Mouse (Mus musculus) myocyte (in vitro differentiated cells): ENCODE results near the gene Gxylt2. TPM values are rescaled to one million over a fixed set of nuclear protein-coding genes. Genes with fewer than 3 reads are reported as not detected.

ENCODE experiments used
- H3K27me3 ChIP-seq: one replicate; pipeline ENCODE4 v1.6.1; 2011; ENCODE audit not compliant: control insufficient read depth, insufficient read depth, insufficient read length
- H3K36me3 ChIP-seq: one replicate; pipeline ENCODE4 v1.6.1; 2011; ENCODE audit not compliant: control insufficient read depth, insufficient read depth
- H3K4me2 ChIP-seq: one replicate; pipeline ENCODE4 v1.6.1; 2011; ENCODE audit warnings: low read depth, control low read depth
- H3K4me3 ChIP-seq: one replicate; pipeline ENCODE4 v1.5.1; 2011; ENCODE audit warnings: mild to moderate bottlenecking, control low read depth, moderate library complexity
- H3K79me2 ChIP-seq: one replicate; pipeline ENCODE4 v1.6.1; 2011; ENCODE audit not compliant: control insufficient read depth, insufficient read depth
- H3ac ChIP-seq: one replicate; pipeline ENCODE4 v1.6.1; 2011; ENCODE audit not compliant: control insufficient read depth, insufficient read length
- CEBPB ChIP-seq: IDR thresholded peaks from 2 replicates; pipeline ENCODE4 v1.6.1; 2011; ENCODE audit warnings: mild to moderate bottlenecking, moderate library complexity; ENCODE audit not compliant: poor library complexity, insufficient read depth, severe bottlenecking
- E2F4 ChIP-seq: IDR thresholded peaks from one replicate; pipeline ENCODE4 v1.6.1; 2011; ENCODE audit warnings: mild to moderate bottlenecking, control low read depth, moderate library complexity; ENCODE audit not compliant: insufficient read depth
- MAX ChIP-seq: IDR thresholded peaks from one replicate; pipeline ENCODE4 v1.6.1; 2011; ENCODE audit warnings: low read depth, mild to moderate bottlenecking, control low read depth
- MYOD1 ChIP-seq, 3 experiments: IDR thresholded peaks; one replicate each; pipeline ENCODE4 v1.6.1; 2011; ENCODE audit warnings: control low read depth in 2 of 3, low read depth in 2 of 3, mild to moderate bottlenecking in 2 of 3, moderate library complexity in 1 of 3; ENCODE audit not compliant: insufficient read length in 2 of 3, control insufficient read depth in 1 of 3
- MYOG ChIP-seq, 3 experiments: IDR thresholded peaks; one replicate each; pipeline ENCODE4 v1.6.1; 2011; ENCODE audit warnings: control low read depth in 2 of 3, low read depth in 2 of 3, mild to moderate bottlenecking in 2 of 3; ENCODE audit not compliant: insufficient read length in 2 of 3, control insufficient read depth in 1 of 3, insufficient read depth in 1 of 3
- POLR2A ChIP-seq: IDR thresholded peaks from one replicate; pipeline ENCODE4 v1.6.1; 2011; ENCODE audit warnings: low read depth, mild to moderate bottlenecking, control low read depth, moderate library complexity; ENCODE audit not compliant: insufficient read length
- POLR2AphosphoS2 ChIP-seq: IDR thresholded peaks from one replicate; pipeline ENCODE4 v1.6.1; 2011; ENCODE audit warnings: low read depth, control low read depth; ENCODE audit not compliant: insufficient read length
- REST ChIP-seq: IDR thresholded peaks from one replicate; pipeline ENCODE4 v1.6.1; 2011; ENCODE audit warnings: mild to moderate bottlenecking, control low read depth, moderate library complexity; ENCODE audit not compliant: insufficient read depth, insufficient read length
- SRF ChIP-seq: IDR thresholded peaks from one replicate; pipeline ENCODE4 v1.6.1; 2011; ENCODE audit warnings: low read depth; ENCODE audit not compliant: control insufficient read depth, insufficient read length
- TCF12 ChIP-seq: IDR thresholded peaks from one replicate; pipeline ENCODE4 v1.6.1; 2011; ENCODE audit warnings: mild to moderate bottlenecking, control low read depth; ENCODE audit not compliant: poor library complexity, insufficient read depth, severe bottlenecking
- TCF3 ChIP-seq: IDR thresholded peaks from one replicate; pipeline ENCODE4 v1.6.1; 2011; ENCODE audit warnings: low read depth, control low read depth; ENCODE audit not compliant: insufficient read length
- USF1 ChIP-seq: IDR thresholded peaks from one replicate; pipeline ENCODE4 v1.6.1; 2011; ENCODE audit warnings: low read depth, mild to moderate bottlenecking, control low read depth, moderate library complexity
- polyA plus RNA-seq: library from polyadenylated mRNA; unstranded; fragments of >200 nt; fragmentation: generic; extraction: Trizol; gene quantifications from one replicate; pipeline ENCODE4 v1.2.1, GENCODE M21; 2012; ENCODE audit warnings: missing spikeins

The Gxylt2 gene
- polyA plus RNA-seq, 1 experiment = 2.2 TPM

DNA sequence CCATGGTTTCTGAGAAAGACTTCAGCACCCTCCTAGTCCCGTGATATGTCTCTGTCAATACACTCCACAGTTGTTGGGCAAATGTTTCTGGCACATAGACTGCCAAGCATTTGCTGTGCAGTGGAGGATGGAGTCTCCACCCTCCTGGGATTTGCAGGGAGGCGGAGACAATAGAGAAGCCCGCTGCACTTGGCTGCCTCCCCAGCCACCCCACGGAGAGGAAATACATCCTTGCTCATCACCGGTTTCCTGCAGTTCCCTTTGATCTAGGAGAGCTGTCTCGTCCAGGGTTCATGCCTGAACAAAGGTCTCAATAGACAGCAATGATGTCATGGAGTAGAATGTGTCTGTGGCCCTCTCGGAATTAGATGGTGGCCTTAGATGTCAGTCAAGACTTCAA, 4.9 kb downstream of the Gxylt2 start:
- Histone ChIP-seq H3K36me3 (no peaks in the 10 kb centered on the region), H3ac (no peak overlapping the region), H3K4me2 (peak overlapping the region; percentile 53), H3K4me3 (no peak overlapping the region), H3K79me2 (no peaks in the 10 kb centered on the region), H3K27me3 (no peaks in the 10 kb centered on the region)
- no peak for TF ChIP-seq REST
- no peak for TF ChIP-seq TCF3
- no peak for TF ChIP-seq CEBPB
- TF ChIP-seq TCF12 = no peak
- no peak for TF ChIP-seq SRF
- TF ChIP-seq MAX = no peak
- TF ChIP-seq E2F4 = no peak
- TF ChIP-seq POLR2A = no peak
- TF ChIP-seq USF1 = no peak
- no peak for TF ChIP-seq POLR2AphosphoS2
- TF ChIP-seq MYOD1 (IDR thresholded peaks at IDR 0.05; ENCODE audit: control insufficient read depth in 1 of 3, insufficient read length in 2 of 3, low read depth in 2 of 3) = peak in 1 of 3 experiments; percentile 11
- TF ChIP-seq MYOG (IDR thresholded peaks at IDR 0.05; ENCODE audit: control insufficient read depth in 1 of 3, insufficient read depth in 1 of 3, insufficient read length in 2 of 3, low read depth in 2 of 3) = peak in 1 of 3 experiments; percentile 36

DNA sequence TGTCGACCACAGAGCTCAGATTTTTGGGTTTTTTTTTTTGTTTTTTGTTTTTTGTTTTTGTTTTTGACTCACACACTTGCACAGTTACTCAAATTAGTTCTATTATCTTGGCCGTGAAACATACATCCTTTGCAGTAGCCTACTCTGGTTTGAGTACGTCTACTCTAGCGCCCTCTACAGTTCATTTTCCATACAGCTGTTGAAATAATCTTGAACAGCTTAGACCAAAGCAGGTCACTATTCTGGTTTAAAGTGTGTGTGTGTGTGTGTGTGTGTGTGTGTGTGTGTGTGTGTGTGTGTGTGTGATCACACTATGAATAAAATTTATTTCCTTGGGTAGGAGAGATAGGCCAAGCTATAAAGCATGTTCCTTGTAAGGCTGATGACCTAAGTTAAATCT, 5.6 kb downstream of the Gxylt2 start:
- Histone ChIP-seq H3K4me3 (no peak overlapping the region), H3K36me3 (no peaks in the 10 kb centered on the region), H3K79me2 (no peaks in the 10 kb centered on the region), H3K4me2 (peak overlapping the region; percentile 53), H3K27me3 (no peaks in the 10 kb centered on the region), H3ac (no peak overlapping the region)
- no peak for TF ChIP-seq TCF3
- no peak for TF ChIP-seq MYOG (IDR thresholded peaks at IDR 0.05; ENCODE audit: control insufficient read depth in 1 of 3, insufficient read depth in 1 of 3, insufficient read length in 2 of 3, low read depth in 2 of 3)
- TF ChIP-seq CEBPB = no peak
- TF ChIP-seq MAX = no peak
- no peak for TF ChIP-seq USF1
- no peak for TF ChIP-seq MYOD1 (IDR thresholded peaks at IDR 0.05; ENCODE audit: control insufficient read depth in 1 of 3, insufficient read length in 2 of 3, low read depth in 2 of 3)
- TF ChIP-seq E2F4 = no peak
- TF ChIP-seq SRF = no peak
- TF ChIP-seq POLR2AphosphoS2 = no peak
- TF ChIP-seq POLR2A = no peak
- TF ChIP-seq REST = no peak
- no peak for TF ChIP-seq TCF12

DNA sequence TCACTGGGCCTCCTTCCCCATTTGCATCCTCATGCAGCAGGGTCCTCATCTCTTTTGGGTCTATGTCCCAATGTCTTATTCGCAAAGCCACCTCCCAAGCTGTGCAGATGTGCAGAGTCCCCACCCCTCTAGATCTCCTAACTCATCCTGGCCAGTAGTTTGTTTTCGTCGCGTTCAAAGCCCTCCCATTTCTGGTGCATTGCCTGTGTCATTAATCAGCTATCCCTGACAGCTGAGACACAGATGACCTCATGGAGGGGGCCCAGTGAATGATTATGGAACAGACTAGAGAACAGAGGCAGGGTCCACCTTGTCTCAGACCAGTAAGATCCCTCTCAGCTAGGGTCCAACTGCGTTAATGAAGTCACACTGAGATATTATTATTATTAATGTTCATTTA, 6.3 kb downstream of the Gxylt2 start:
- Histone ChIP-seq H3K4me3 (no peak overlapping the region), H3ac (no peak overlapping the region), H3K36me3 (no peaks in the 10 kb centered on the region), H3K4me2 (no peak overlapping the region), H3K27me3 (no peaks in the 10 kb centered on the region), H3K79me2 (no peaks in the 10 kb centered on the region)
- TF ChIP-seq MYOD1 (IDR thresholded peaks at IDR 0.05; ENCODE audit: control insufficient read depth in 1 of 3, insufficient read length in 2 of 3, low read depth in 2 of 3) (no peak), MAX (no peak), REST (no peak), MYOG (IDR thresholded peaks at IDR 0.05; ENCODE audit: control insufficient read depth in 1 of 3, insufficient read depth in 1 of 3, insufficient read length in 2 of 3, low read depth in 2 of 3) (no peak), E2F4 (no peak), CEBPB (no peak), POLR2AphosphoS2 (no peak), USF1 (no peak)

DNA sequence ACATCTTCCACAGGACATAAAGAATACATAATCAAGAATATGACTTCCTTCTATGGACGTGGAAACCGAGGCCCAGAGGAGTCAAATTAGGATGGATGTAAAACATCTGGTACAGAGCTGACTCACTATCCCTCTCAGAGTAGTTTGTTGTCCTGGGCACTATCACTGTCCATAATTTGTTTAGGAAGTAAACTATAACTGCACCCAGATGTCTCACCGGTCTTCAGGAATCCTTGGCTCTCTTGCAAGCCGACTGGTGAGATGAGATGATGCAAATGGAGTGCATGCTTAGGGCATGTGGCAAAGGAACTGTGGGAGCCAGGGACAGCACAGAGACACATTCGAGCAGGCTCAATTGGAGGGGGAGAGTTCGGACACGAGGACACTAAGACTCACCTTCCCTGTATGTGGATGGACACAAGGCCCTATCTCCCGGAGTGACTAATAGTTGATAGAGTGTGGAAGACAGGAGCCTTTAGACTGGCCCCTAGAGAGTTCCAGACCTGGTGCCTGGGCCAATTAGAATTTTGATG, 10.8 kb downstream of the Gxylt2 start:
- Histone ChIP-seq H3K27me3 (no peaks in the 10 kb centered on the region), H3K36me3 (no peaks in the 10 kb centered on the region), H3ac (no peak overlapping the region), H3K4me3 (no peak overlapping the region), H3K79me2 (no peaks in the 10 kb centered on the region), H3K4me2 (peak overlapping the region; percentile 13)
- TF ChIP-seq MYOG (IDR thresholded peaks at IDR 0.05; ENCODE audit: control insufficient read depth in 1 of 3, insufficient read depth in 1 of 3, insufficient read length in 2 of 3, low read depth in 2 of 3) = no peak
- TF ChIP-seq POLR2AphosphoS2 = no peak
- no peak for TF ChIP-seq TCF3
- no peak for TF ChIP-seq E2F4
- TF ChIP-seq CEBPB = peak; percentile 18; the same call in 1 of the 2 replicates
- no peak for TF ChIP-seq SRF
- TF ChIP-seq MAX = no peak

DNA sequence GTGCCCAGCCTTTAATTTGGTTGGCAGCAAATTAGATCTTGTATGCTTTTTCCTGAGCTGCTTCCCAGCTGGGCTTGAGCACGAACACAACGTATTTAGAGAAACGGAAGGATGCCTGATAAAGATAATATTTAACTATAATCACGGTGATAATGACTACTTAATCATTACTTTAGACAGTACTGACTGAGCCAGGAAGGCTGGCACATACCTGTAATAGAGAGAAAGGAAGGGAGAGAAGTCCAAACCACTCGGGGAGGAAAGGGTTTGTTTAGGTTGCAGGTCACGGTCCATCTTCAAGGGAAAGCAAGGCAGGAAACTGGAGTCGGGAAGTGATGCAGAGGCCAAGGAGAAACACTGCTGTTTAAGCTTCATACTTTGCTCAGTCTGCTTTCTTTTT, 11.6 kb downstream of the Gxylt2 start:
- no peak overlapping the region for H3ac ChIP-seq
- TF ChIP-seq USF1 (no peak), SRF (no peak), POLR2AphosphoS2 (no peak), MYOD1 (IDR thresholded peaks at IDR 0.05; ENCODE audit: control insufficient read depth in 1 of 3, insufficient read length in 2 of 3, low read depth in 2 of 3) (no peak), MAX (no peak), MYOG (IDR thresholded peaks at IDR 0.05; ENCODE audit: control insufficient read depth in 1 of 3, insufficient read depth in 1 of 3, insufficient read length in 2 of 3, low read depth in 2 of 3) (no peak), POLR2A (no peak), CEBPB (no peak), TCF12 (no peak)
- H3K79me2 ChIP-seq = no peaks in the 10 kb centered on the region
- no peak overlapping the region for H3K4me2 ChIP-seq
- H3K27me3 ChIP-seq = no peaks in the 10 kb centered on the region
- no peak overlapping the region for H3K4me3 ChIP-seq
- H3K36me3 ChIP-seq = no peaks in the 10 kb centered on the region
